Mouse (Mus musculus) neural tube, postnatal 0 days (tissue): ENCODE results near the gene Siah1a. TPM values are rescaled to one million over a fixed set of nuclear protein-coding genes. Genes with fewer than 3 reads are reported as not detected.

Source experiments
- polyA plus RNA-seq: library from polyadenylated mRNA; unstranded; fragments of >200 nt; fragmentation: Nextera tagmentation; extraction: Ambion mirVana; gene quantifications from 2 replicates; pipeline ENCODE4 v1.2.1, GENCODE M21; 2015

Siah1a gene
- 49.7 and 53.8 TPM in 2 replicates for polyA plus RNA-seq

DNA sequence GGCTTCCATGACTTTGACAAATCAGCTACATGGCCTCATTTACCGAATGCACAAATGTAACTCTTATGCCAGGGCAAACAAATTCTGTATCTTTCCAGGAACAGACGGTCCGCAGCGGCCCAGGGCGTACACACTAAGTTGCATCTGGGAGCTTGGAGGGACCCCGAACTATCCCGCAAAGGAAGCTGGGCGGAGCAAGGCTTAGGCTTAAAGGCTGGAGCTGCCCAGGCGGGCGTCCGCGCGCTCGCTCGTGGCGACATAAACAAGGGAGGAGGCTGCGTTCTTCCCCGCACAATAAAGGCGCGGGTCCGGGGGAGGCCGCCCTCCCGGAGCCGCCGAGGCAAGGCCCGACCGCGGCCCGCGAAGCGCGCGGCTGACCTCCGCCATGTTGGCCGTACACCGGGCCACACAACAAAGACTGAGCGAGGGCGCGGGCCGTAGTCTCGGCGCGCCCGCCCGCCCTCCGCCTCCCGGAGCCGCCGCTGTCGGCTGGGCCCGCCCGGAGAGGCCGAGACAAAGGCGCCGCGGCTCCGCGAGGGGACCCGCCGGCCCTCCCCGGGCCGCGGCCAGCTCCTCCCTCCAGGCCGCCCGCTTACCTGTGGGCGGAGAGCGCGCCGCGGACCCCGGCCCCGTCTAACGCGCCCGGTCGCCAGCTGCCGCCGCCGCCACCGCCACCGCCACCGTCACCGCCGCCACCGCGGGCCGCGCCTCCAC is at the start of gene Siah1a, which contains the start of gene Gm10638:
Gene Siah1a, minus strand, starts transcription at position 714 of the 714 bp plus-strand sequence.
Gene Gm10638, plus strand, starts transcription at position 479 of the 714 bp plus-strand sequence.

Other genes with a start within 250 kb of the Siah1a start
- 0.15 and 0.19 TPM in 2 replicates for gene Abcc12, start 165.2 kb downstream of the Siah1a start, polyA plus RNA-seq
- 66.5 and 67.7 TPM in 2 replicates for gene Lonp2, start 121.9 kb downstream of the Siah1a start, polyA plus RNA-seq
- gene Gm10638, start 235 bp downstream of the Siah1a start, polyA plus RNA-seq, result 4.9 and 7.4 TPM in 2 replicates
- gene N4bp1, start 139.3 kb upstream of the Siah1a start, polyA plus RNA-seq, result 8.0 and 8.6 TPM in 2 replicates